Mouse (Mus musculus) heart, adult 2 months (tissue): ENCODE measurements around the gene Celf2.

Experiments used
- CTCF ChIP-seq: fragments of 200-600 bp; IDR thresholded peaks from 2 replicates; pipeline ENCODE4 v1.8.1; 2022; ENCODE audit warnings: antibody characterized with exemption, mild to moderate bottlenecking, moderate library complexity
- POLR2A ChIP-seq: fragments of 200-500 bp; IDR thresholded peaks from 2 replicates; pipeline ENCODE4 v1.6.1; 2011; ENCODE audit warnings: mild to moderate bottlenecking, low read depth, low read length, control low read depth; ENCODE audit not compliant: insufficient read depth

GRCm38 (mm10) chr2:6532341-6532740 lies 977.0 kb downstream of the Celf2 start:
- TF ChIP-seq POLR2A (no peak), CTCF (no peak)
